In the genomic region with DNA sequence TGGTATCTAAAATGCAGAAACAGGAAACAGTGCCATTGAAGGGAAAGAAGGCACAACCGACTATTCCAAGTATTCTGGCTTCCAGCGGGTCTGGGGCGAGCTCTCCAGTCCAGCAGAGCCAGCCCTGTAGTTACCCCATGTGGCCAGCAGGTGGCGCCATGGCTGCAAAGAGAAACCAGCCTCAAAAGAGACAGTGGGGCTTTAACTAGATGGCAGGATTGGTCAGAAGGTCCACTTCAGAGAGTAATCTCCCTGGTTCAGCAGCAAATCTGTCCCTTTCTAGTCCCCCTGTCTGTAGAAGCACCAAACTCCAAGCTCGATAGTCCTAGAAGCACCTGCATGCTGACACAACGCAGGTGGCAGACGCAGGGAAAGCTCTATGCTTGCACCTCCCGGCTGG, we compare ENCODE assay signal across 9 mouse cellular contexts. TPM values are rescaled to one million over a fixed set of nuclear protein-coding genes. Genes with fewer than 3 reads are reported as not detected.
DNase-seq lines count a peak whose midpoint lies in the region; ATAC-seq and TF ChIP-seq lines count a peak whose summit lies in the region.
"Had no signal": no experiment of that assay in that cellular context is flagged by ENCODE, and none has a peak within 500 bp of the region (broad histone marks: within the 10 kb centered on the region; RNA-seq: fewer than 3 reads in every experiment).

No protein-coding gene starts in this region.

- no peak overlapping the region for H3K9ac ChIP-seq in forebrain, embryonic 12.5 days
- no peak overlapping the region for H3K9ac ChIP-seq in hindbrain, embryonic 14.5 days
- H3K9ac ChIP-seq in midbrain, embryonic 13.5 days (replicated peaks) = no peak overlapping the region

- no peaks in the 10 kb centered on the region for H3K4me1 ChIP-seq in forebrain, embryonic 12.5 days
- H3K4me1 ChIP-seq in hindbrain, embryonic 14.5 days (replicated peaks; ENCODE audit: control insufficient read depth, insufficient read depth, low read length) = no peaks in the 10 kb centered on the region
- H3K4me1 ChIP-seq in midbrain, embryonic 13.5 days (replicated peaks) = no peaks in the 10 kb centered on the region

- ATAC-seq in CD4-positive, CD25-positive, alpha-beta regulatory T cell, adult 4 months = no peak
- peak; percentile 51; the same call in 1 of the 2 replicates for ATAC-seq in forebrain, embryonic 12.5 days (ENCODE audit: low FRiP score)
- peak; percentile 61; the same call in 1 of the 2 replicates for ATAC-seq in hindbrain, embryonic 14.5 days (ENCODE audit: low FRiP score)
- ATAC-seq in midbrain, embryonic 13.5 days = peak; percentile 51

- DNase-seq in CD4-positive, CD25-positive, alpha-beta regulatory T cell, adult 2 months (ENCODE audit: low read depth, low spot score) = peak; percentile 75
- DNase-seq in c-Kit-positive CD71-negative TER-119-negative erythroid progenitor cells, embryonic 14.5 days (ENCODE audit: low read depth) = peak; percentile 55
- peak; percentile 93 for DNase-seq in hindbrain, embryonic 14.5 days (ENCODE audit: low spot score)
- peak; percentile 74 to 83 for DNase-seq in left cerebral cortex, adult 2 months (ENCODE audit: extremely low spot score in 1 of 2, low spot score in 2 of 2)
- DNase-seq in spleen, postnatal 10 days (ENCODE audit: low spot score in 2 of 2) = peak; percentile 62 to 80

- H3K27me3 ChIP-seq in forebrain, embryonic 12.5 days = no peaks in the 10 kb centered on the region
- no peaks in the 10 kb centered on the region for H3K27me3 ChIP-seq in hindbrain, embryonic 14.5 days (ENCODE audit: control insufficient read depth, insufficient read depth, low read length)
- no peaks in the 10 kb centered on the region for H3K27me3 ChIP-seq in midbrain, embryonic 13.5 days

- H3K4me3 ChIP-seq in forebrain, embryonic 12.5 days (replicated peaks) = no peak overlapping the region
- no peak overlapping the region for H3K4me3 ChIP-seq in hindbrain, embryonic 14.5 days (replicated peaks; ENCODE audit: low read length)
- no peak overlapping the region for H3K4me3 ChIP-seq in left cerebral cortex, adult 2 months
- H3K4me3 ChIP-seq in midbrain, embryonic 13.5 days (replicated peaks) = no peak overlapping the region
- H3K4me3 ChIP-seq: megakaryocyte, embryonic 14.5 days had no signal

- H3K27ac ChIP-seq in forebrain, embryonic 12.5 days = no peak overlapping the region
- no peak overlapping the region for H3K27ac ChIP-seq in hindbrain, embryonic 14.5 days
- H3K27ac ChIP-seq in left cerebral cortex, adult 2 months = no peak overlapping the region
- H3K27ac ChIP-seq in midbrain, embryonic 13.5 days = no peak overlapping the region

- 30% methylated on average over 8 of the region's 8 CpGs for WGBS in forebrain, embryonic 12.5 days
- 38% methylated on average over 8 of the region's 8 CpGs for WGBS in hindbrain, embryonic 14.5 days
- WGBS in midbrain, embryonic 13.5 days = 32% methylated on average over 8 of the region's 8 CpGs

- no peak overlapping the region for H3K4me2 ChIP-seq in forebrain, embryonic 12.5 days
- H3K4me2 ChIP-seq in hindbrain, embryonic 14.5 days (replicated peaks) = no peak overlapping the region
- H3K4me2 ChIP-seq in midbrain, embryonic 13.5 days (replicated peaks) = no peak overlapping the region

- H3K9me3 ChIP-seq in forebrain, embryonic 12.5 days = no peaks in the 10 kb centered on the region
- H3K9me3 ChIP-seq in hindbrain, embryonic 14.5 days (ENCODE audit: control insufficient read depth, low read length) = no peaks in the 10 kb centered on the region
- no peaks in the 10 kb centered on the region for H3K9me3 ChIP-seq in midbrain, embryonic 13.5 days
- H3K9me3 ChIP-seq: megakaryocyte, embryonic 14.5 days had no signal

- peak; percentile 99 for TF ChIP-seq CTCF in left cerebral cortex, adult 2 months (IDR thresholded peaks at IDR 0.05)

- intact Hi-C loops in left cerebral cortex, adult 2 months (cut with DNase I) = loop anchor here (1.0 to 5.0 kb wide), 2 partner anchors 87 to 211 kb away; no protein-coding TSS in a partner anchor

- H3K36me3 ChIP-seq in forebrain, embryonic 12.5 days (replicated peaks) = peaks cover 11% of the 10 kb centered on the region
- H3K36me3 ChIP-seq in hindbrain, embryonic 14.5 days (replicated peaks; ENCODE audit: control insufficient read depth, insufficient read depth) = 0 out of 2 replicates have a peak, but pooled peaks cover 5% of the 10 kb centered on the region
- no peaks in the 10 kb centered on the region for H3K36me3 ChIP-seq in midbrain, embryonic 13.5 days

RNA-seq across cellular contexts. Expression of gene Mfge8, which starts 8.0 kb away (rescaled TPM):
- 10 to 100 TPM; 17.4 to 29.5 TPM for polyA plus RNA-seq in CD4-positive, CD25-positive, alpha-beta regulatory T cell, adult 4 months (2017; shearing (Covaris generic))
- polyA plus RNA-seq in forebrain, embryonic 12.5 days (2016; fragmentation: Nextera tagmentation; extraction: Ambion mirVana) = 54.4 and 59.7 TPM in 2 replicates
- polyA plus RNA-seq in hindbrain, embryonic 14.5 days (2014; fragmentation: Nextera tagmentation; extraction: Ambion mirVana) = 183 and 205 TPM in 2 replicates
- total RNA-seq in left cerebral cortex, adult 2 months (2021) = 100 to 1,000 TPM; 190 to 199 TPM
- polyA plus RNA-seq in midbrain, embryonic 13.5 days (2015; fragmentation: Nextera tagmentation; extraction: Ambion mirVana) = 46.4 and 50.7 TPM in 2 replicates

RNA-seq across cellular contexts. Expression of gene Hapln3, which starts 10.1 kb away (rescaled TPM):
- polyA plus RNA-seq in CD4-positive, CD25-positive, alpha-beta regulatory T cell, adult 4 months (2017; shearing (Covaris generic)) = not detected
- polyA plus RNA-seq in forebrain, embryonic 12.5 days (2016; fragmentation: Nextera tagmentation; extraction: Ambion mirVana) = 1.5 and 1.8 TPM in 2 replicates
- 2.2 and 2.5 TPM in 2 replicates for polyA plus RNA-seq in hindbrain, embryonic 14.5 days (2014; fragmentation: Nextera tagmentation; extraction: Ambion mirVana)
- total RNA-seq in left cerebral cortex, adult 2 months (2021) = 1 to 10 TPM; 1.4 to 1.9 TPM
- 0.84 and 1.7 TPM in 2 replicates for polyA plus RNA-seq in midbrain, embryonic 13.5 days (2015; fragmentation: Nextera tagmentation; extraction: Ambion mirVana)
